Mouse (Mus musculus) CD8-positive naive resting alpha-beta T cell, adult 2 months (primary cell): ENCODE measurements around the gene Tbc1d16.
A peak's percentile ranks its signal among the peaks of the same experiment; 100 is the strongest.
"Not testable (repeated sequence)": the region's sequence is repeated elsewhere in the genome, so short reads cannot be mapped to it uniquely, and the experiment has no call there.

ENCODE experiments used
- DNase-seq, 2 experiments: peaks; one replicate each; pipeline ENCODE4 v3.0.0; 2022; ENCODE audit warnings: low read depth in 2 of 2, low spot score in 2 of 2

Gene Tbc1d16

DNA sequence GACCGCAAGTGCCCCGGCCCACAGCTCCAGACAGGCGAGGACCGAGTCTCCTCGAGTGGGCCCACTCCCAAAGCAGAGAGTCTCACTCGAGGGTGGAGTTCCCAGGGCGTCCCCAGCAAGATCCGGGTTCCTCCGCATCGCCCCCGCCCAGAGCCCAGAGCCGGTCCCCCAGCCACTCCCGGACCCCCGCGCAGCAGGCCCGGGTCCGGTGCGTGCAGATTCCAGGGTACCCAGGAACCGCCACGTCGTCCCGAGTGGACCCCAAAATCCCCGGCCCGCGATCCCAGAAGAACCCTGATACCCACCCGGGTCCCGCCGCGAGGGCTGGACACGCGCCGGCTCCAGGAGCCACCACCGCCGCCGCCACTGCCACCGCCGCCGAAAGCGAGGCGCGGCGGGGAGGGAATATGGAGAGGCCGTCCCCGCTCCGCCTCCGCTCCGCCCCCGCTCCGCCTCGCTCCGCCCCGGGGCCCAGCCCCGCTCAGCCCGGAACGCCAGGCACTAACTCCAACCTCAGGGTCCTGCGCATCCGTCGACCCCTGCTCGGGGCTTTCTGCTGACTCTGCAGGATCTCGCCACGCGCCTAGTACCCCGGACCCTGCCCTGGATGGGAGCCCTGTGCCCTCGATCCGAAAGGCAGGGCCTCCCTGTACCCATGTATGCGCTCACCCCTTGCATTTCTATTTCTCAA is at the start of gene Tbc1d16, which contains the start of gene Ccdc40:
Gene Tbc1d16 (minus strand): TSS at position 409 of the 691 bp plus-strand sequence.
Gene Ccdc40 (plus strand): TSS at position 482 of the 691 bp plus-strand sequence.
- DNase-seq: peak; percentile 31 to 47

DNA sequence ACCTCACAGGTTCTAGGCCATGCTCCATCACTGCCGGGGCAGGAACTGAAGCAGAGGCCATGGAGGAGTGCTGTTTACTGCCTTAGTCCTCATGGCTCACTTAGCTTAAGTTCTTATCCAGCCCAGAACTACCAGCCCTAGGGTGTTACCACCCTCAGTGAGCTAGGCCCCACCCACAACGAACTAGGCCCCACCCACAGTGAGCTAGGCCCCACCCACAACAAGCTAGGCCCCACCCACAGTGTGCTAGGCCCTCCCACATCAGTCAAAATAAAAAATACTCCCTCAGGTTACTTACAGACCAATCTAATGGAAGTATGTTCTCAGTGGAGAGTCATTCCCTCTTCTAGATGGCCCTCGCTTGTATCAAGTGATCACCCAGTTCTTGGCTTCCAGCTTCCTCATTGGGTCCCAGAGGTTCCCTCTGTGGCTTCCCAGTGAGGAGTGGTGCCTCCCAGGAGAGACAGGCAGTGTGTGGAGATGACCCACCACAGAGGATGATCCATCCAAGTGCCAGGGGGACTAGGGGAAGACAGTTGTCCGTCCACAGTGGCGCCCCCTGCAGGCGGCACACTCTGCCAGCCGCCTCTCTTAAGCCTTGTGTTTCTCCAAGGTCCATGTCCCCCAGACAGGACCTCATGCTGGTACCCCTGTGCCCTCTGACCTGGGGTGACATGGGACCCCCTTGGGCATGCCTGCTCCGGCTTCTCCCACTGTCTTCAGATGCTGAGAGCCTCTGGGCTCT is 45.1 kb upstream of the Tbc1d16 start:
- DNase-seq: no peak

GRCm38 (mm10) chr11:119272492-119272891 is 44.2 kb upstream of the Tbc1d16 start:
- not testable (repeated sequence) for DNase-seq

DNA sequence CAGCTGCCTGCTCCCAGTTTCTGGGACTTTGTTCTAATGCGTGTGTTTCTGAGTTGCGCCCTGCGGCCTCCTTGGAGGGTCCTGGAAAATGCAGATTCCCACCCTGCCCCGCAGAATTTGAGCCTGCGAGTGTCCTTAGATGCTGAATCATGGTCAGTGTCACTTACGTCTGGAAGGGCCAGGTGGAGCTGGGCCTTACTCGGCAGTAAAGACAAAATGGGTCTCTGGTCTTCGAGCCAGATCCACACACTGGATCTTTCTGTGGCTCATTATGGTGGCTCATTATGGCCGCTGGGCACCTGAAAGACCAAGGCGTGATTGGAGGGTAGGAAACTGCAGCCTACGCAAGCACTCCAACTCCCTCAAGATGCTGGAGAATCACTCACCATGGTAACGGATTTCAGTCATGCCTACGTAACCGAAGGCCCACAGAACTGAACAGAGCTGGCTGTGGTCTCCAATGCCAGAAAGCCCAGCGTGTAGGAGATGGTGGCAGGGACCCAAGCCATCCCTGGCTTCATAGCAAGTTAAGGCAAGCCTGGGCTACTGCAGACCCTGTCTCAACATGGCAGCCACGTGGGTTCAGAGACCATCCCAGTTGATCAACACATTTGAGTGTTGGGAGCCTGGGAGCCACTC is 40.4 kb upstream of the Tbc1d16 start:
- no peak for DNase-seq

- peak; percentile 96 to 97 for DNase-seq
These were observed 39.7 kb upstream of the Tbc1d16 start, which contains the start of gene Gaa for GRCm38 (mm10) chr11:119267768-119268556. Gaa (plus strand) TSS chr11:119267887.

- no peak for DNase-seq
These were observed 39.0 kb upstream of the Tbc1d16 start for GRCm38 (mm10) chr11:119267241-119267674.

DNA sequence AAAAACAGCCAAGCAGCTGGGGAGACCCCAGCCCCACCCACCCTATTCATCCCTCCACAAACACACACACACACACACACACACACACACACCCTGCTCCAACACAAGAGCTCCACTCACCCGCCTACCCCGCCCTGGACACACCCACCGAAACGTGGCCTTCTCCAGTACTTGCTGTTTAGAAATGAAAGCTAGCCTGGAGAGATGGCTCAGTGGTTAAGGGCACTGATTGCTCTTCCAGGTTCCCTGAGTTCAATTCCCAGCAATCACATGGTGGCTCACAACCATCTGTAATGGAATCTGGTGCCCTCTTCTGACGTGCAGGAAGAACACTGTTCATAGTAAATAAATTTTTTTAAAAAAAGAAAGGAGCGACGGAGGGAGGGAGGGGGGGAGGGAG is 37.5 kb upstream of the Tbc1d16 start:
- no peak for DNase-seq

- DNase-seq: no peak
These were observed 36.1 kb upstream of the Tbc1d16 start for GRCm38 (mm10) chr11:119264413-119264812.

- DNase-seq: no peak
These were observed 31.7 kb upstream of the Tbc1d16 start for GRCm38 (mm10) chr11:119259977-119260376.

GRCm38 (mm10) chr11:119258572-119259322 is 30.4 kb upstream of the Tbc1d16 start:
- peak in 1 of 2 experiments; percentile 56 for DNase-seq

GRCm38 (mm10) chr11:119258216-119258571 is 29.9 kb upstream of the Tbc1d16 start:
- no peak for DNase-seq

GRCm38 (mm10) chr11:119256557-119256956 is 28.3 kb upstream of the Tbc1d16 start:
- not testable (repeated sequence) for DNase-seq

- peak in 1 of 2 experiments; percentile 45 for DNase-seq
These were observed 24.7 kb upstream of the Tbc1d16 start for GRCm38 (mm10) chr11:119252854-119253541.

GRCm38 (mm10) chr11:119250998-119251397 is 22.7 kb upstream of the Tbc1d16 start:
- no peak for DNase-seq

DNA sequence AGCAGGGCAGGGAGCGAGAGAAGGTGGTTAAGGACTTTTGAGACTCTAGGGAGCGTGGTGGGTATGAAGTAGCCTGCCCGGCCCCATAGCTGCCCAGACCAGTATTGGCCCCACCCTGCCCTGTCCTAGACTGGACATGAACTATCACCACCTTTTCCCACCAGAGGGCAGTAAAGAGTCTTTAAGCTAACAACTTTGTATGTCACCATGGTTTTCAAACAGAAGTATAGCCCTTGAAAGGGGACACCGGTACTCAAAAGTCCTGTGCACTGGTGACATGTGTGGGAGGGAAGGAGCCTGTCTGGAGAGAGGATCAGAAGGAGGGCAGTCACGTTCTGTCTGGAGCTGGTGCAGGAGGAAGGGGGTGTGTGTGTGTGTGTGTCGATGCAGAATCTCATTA is 20.7 kb upstream of the Tbc1d16 start:
- DNase-seq: peak in 1 of 2 experiments; percentile 47

DNA sequence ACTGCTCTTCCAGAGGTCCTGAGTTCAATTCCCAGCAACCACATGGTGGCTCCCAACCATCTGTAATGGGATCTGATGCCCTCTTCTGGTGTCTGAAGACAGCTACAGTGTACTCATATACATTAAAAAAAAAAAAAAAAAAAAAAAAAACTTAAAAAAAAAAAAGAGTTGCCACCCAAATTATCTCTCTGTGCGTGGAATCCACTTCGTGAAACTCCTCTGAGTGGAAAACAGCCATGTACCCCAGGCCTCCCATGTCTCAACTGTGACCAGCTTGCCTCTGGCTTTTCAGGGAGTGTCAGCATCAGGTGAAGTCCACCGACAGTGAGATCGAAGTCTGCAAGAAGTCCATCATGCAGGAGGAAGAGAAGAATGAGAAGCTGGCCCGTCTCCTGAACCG is 17.2 kb upstream of the Tbc1d16 start:
- not testable (repeated sequence) for DNase-seq

DNA sequence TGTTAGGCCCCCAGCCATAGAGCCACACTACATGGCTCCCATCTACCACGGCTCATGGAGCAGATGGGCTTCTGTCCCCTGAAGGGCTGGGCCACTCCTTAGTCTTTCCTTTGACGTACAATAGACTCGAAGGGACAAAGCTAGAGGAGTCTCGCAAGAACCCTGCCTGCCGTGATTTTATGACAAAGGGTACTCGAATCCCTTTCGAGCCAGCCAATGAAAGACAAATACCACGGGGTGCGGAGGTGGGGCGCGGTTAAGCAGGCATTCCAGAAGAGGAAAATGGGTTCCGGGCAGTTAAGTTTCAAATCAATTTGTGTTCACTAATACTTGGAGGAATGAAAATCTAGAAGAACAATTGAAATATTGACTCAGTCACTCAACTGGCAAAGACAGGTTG is 11.2 kb upstream of the Tbc1d16 start:
- no peak for DNase-seq

GRCm38 (mm10) chr11:119238305-119238721 is 10.0 kb upstream of the Tbc1d16 start:
- DNase-seq: peak; percentile 55 to 67

- no peak for DNase-seq
These were observed 9.4 kb upstream of the Tbc1d16 start for GRCm38 (mm10) chr11:119237568-119238304.
